Mouse (Mus musculus): ENCODE results near the gene Fam69a. TPM values are rescaled to one million over a fixed set of nuclear protein-coding genes. Genes with fewer than 3 reads are reported as not detected.
A peak's percentile ranks its signal among the peaks of the same experiment; 100 is the strongest.

Fam69a gene
- total and polyA plus RNA-seq, 2 experiments from 2014 or later: 16.2 to 77.4 TPM

GRCm38 (mm10) chr5:107867970-107868904, 118.6 kb downstream of the Fam69a start:
- DNase-seq (ENCODE audit: low spot score): peak; percentile 47
- H3K4me2 ChIP-seq (ENCODE audit: low read depth, low read length, poor library complexity, severe bottlenecking): peak overlapping the region; percentile 69
- H3K27me3 ChIP-seq (ENCODE audit: insufficient read depth, low read length): no peaks in the 10 kb centered on the region
- no peaks in the 10 kb centered on the region for H3K36me3 ChIP-seq (ENCODE audit: insufficient read depth, low read length)
- WGBS: under 1% methylated on average over 67 of the region's 82 CpGs
- peak overlapping the region; percentile 87 for H3K27ac ChIP-seq (ENCODE audit: low read depth, low read length)
- H3K4me3 ChIP-seq (ENCODE audit: low read depth, low read length): peak overlapping the region; percentile 92
- no peak for TF ChIP-seq CTCF (IDR thresholded peaks at IDR 0.05)
- peak overlapping the region; percentile 91 for H3K9ac ChIP-seq (replicated peaks; ENCODE audit: low read length, poor library complexity, severe bottlenecking)
- peak; percentile 81 for ATAC-seq (ENCODE audit: low FRiP score)
- H3K4me1 ChIP-seq (ENCODE audit: insufficient read depth, low read length): no peaks in the 10 kb centered on the region; the same call in 1 of the 2 replicates
- no peaks in the 10 kb centered on the region for H3K9me3 ChIP-seq (ENCODE audit: low read length)

- H3K36me3 ChIP-seq (ENCODE audit: insufficient read depth, low read length): no peaks in the 10 kb centered on the region
- no peaks in the 10 kb centered on the region for H3K9me3 ChIP-seq (ENCODE audit: low read length)
- ATAC-seq (ENCODE audit: low FRiP score) (no peak), DNase-seq (ENCODE audit: low spot score) (peak; percentile 9)
- 77% methylated on average over 2 of the region's 2 CpGs for WGBS
- H3K4me3 ChIP-seq (ENCODE audit: low read depth, low read length): no peak overlapping the region
- no peak overlapping the region for H3K27ac ChIP-seq (ENCODE audit: low read depth, low read length)
- no peak for TF ChIP-seq CTCF (IDR thresholded peaks at IDR 0.05)
- no peaks in the 10 kb centered on the region for H3K27me3 ChIP-seq (ENCODE audit: insufficient read depth, low read length)
- no peak overlapping the region for H3K4me2 ChIP-seq (ENCODE audit: low read depth, low read length, poor library complexity, severe bottlenecking)
- H3K4me1 ChIP-seq (ENCODE audit: insufficient read depth, low read length): no peaks in the 10 kb centered on the region; the same call in 1 of the 2 replicates
- no peak overlapping the region; the same call in 1 of the 2 replicates for H3K9ac ChIP-seq (replicated peaks; ENCODE audit: low read length, poor library complexity, severe bottlenecking)
Measured at GRCm38 (mm10) chr5:107866127-107867126, 120.5 kb downstream of the Fam69a start.

GRCm38 (mm10) chr5:107863971-107864370, 122.9 kb downstream of the Fam69a start:
- ATAC-seq (ENCODE audit: low FRiP score) (no peak), DNase-seq (ENCODE audit: low spot score) (no peak)
- H3K9me3 ChIP-seq (ENCODE audit: low read length): no peaks in the 10 kb centered on the region
- H3K27me3 ChIP-seq (ENCODE audit: insufficient read depth, low read length): no peaks in the 10 kb centered on the region
- TF ChIP-seq CTCF (IDR thresholded peaks at IDR 0.05): no peak
- H3K36me3 ChIP-seq (ENCODE audit: insufficient read depth, low read length): no peaks in the 10 kb centered on the region
- WGBS: 90% methylated on average over 3 of the region's 3 CpGs
- no peak overlapping the region for H3K9ac ChIP-seq (replicated peaks; ENCODE audit: low read length, poor library complexity, severe bottlenecking)
- no peak overlapping the region for H3K4me3 ChIP-seq (ENCODE audit: low read depth, low read length)
- no peaks in the 10 kb centered on the region; the same call in 1 of the 2 replicates for H3K4me1 ChIP-seq (ENCODE audit: insufficient read depth, low read length)
- H3K4me2 ChIP-seq (ENCODE audit: low read depth, low read length, poor library complexity, severe bottlenecking): no peak overlapping the region
- H3K27ac ChIP-seq (ENCODE audit: low read depth, low read length): no peak overlapping the region

- 49% methylated on average over 2 of the region's 2 CpGs for WGBS
- DNase-seq (ENCODE audit: low spot score): peak; percentile 14
- peak; percentile 48 for TF ChIP-seq CTCF (IDR thresholded peaks at IDR 0.05)
Measured at GRCm38 (mm10) chr5:107858963-107859362, 127.9 kb downstream of the Fam69a start.

More at GRCm38 (mm10) chr5:107858963-107859362, 127.9 kb downstream of the Fam69a start:
- Histone ChIP-seq H3K9ac (replicated peaks; ENCODE audit: low read length, poor library complexity, severe bottlenecking) (no peak overlapping the region), H3K9me3 (ENCODE audit: low read length) (no peaks in the 10 kb centered on the region), H3K4me2 (ENCODE audit: low read depth, low read length, poor library complexity, severe bottlenecking) (no peak overlapping the region), H3K4me1 (ENCODE audit: insufficient read depth, low read length) (no peaks in the 10 kb centered on the region), H3K36me3 (ENCODE audit: insufficient read depth, low read length) (no peaks in the 10 kb centered on the region), H3K27me3 (ENCODE audit: insufficient read depth, low read length) (no peaks in the 10 kb centered on the region), H3K4me3 (ENCODE audit: low read depth, low read length) (no peak overlapping the region), H3K27ac (ENCODE audit: low read depth, low read length) (no peak overlapping the region)
- ATAC-seq (ENCODE audit: low FRiP score): no peak

Other genes starting within 250 kb of the Fam69a start
- not detected in 2 replicates for gene Ube2d2b, start 157.0 kb downstream of the Fam69a start, total RNA-seq (2014; rRNA removed)
- 0.09 TPM in 1 of 2 replicates, not detected in the other for gene Ube2d2b, start 157.0 kb downstream of the Fam69a start, polyA plus RNA-seq (2015; fragmentation: Nextera tagmentation; extraction: Ambion mirVana)
- 47.1 and 68.6 TPM in 2 replicates for gene Evi5, start 112.0 kb downstream of the Fam69a start, total RNA-seq (2014; rRNA removed)
- gene Evi5, start 112.0 kb downstream of the Fam69a start, polyA plus RNA-seq (2015; fragmentation: Nextera tagmentation; extraction: Ambion mirVana): 53.1 and 55.0 TPM in 2 replicates
- 128 and 189 TPM in 2 replicates for gene Rpl5, start 86.6 kb downstream of the Fam69a start, total RNA-seq (2014; rRNA removed)
- 62.2 and 63.1 TPM in 2 replicates for gene Rpl5, start 86.6 kb downstream of the Fam69a start, polyA plus RNA-seq (2015; fragmentation: Nextera tagmentation; extraction: Ambion mirVana)
- 57.9 and 60.0 TPM in 2 replicates for gene Mtf2, start 78.6 kb upstream of the Fam69a start, total RNA-seq (2014; rRNA removed)
- gene Mtf2, start 78.6 kb upstream of the Fam69a start, polyA plus RNA-seq (2015; fragmentation: Nextera tagmentation; extraction: Ambion mirVana): 54.7 and 55.0 TPM in 2 replicates
- 19.6 and 26.4 TPM in 2 replicates for gene Tmed5, start 145.5 kb upstream of the Fam69a start, total RNA-seq (2014; rRNA removed)
- 19.6 and 23.4 TPM in 2 replicates for gene Tmed5, start 145.5 kb upstream of the Fam69a start, polyA plus RNA-seq (2015; fragmentation: Nextera tagmentation; extraction: Ambion mirVana)
- gene Ccdc18, start 145.8 kb upstream of the Fam69a start, total RNA-seq (2014; rRNA removed): 0.66 and 1.1 TPM in 2 replicates
- 1.4 and 2.0 TPM in 2 replicates for gene Ccdc18, start 145.8 kb upstream of the Fam69a start, polyA plus RNA-seq (2015; fragmentation: Nextera tagmentation; extraction: Ambion mirVana)